ENCODE assay signal across 9 mouse cellular contexts in the genomic region with DNA sequence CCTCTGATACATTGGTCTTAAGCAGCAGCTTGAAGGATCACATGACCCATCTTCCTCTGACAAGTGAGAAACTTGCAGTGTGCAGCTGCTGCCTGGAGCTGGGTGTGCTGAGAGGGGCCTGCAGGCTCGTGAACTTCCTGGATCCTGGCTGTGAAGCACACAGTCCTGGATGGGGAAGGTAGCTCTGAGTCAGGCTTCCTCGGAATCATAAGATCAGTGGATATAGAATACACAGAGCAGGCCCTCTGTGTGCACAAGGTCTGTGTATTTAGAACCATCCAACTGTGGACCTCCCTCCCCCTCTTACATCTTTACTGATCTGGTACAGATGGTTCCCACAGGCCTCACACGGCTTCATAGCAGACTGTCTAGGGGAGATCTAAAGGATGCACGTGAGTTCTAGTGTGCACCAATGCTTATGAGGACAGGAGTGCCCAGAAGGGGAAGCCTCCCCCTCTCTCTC.
A peak's percentile ranks its signal among the peaks of the same experiment; 100 is the strongest.
DNase-seq lines count a peak whose midpoint lies in the region; ATAC-seq and TF ChIP-seq lines count a peak whose summit lies in the region.
"Had no signal": no experiment of that assay in that cellular context is flagged by ENCODE, and none has a peak within 500 bp of the region (broad histone marks: within the 10 kb centered on the region; RNA-seq: fewer than 3 reads in every experiment).

No protein-coding gene starts in this region.

- H3K27me3 ChIP-seq in intestine, embryonic 14.5 days (replicated peaks; ENCODE audit: control insufficient read depth, insufficient read depth, low read length) = no peaks in the 10 kb centered on the region
- no peaks in the 10 kb centered on the region for H3K27me3 ChIP-seq in intestine, postnatal 0 days (replicated peaks; ENCODE audit: control insufficient read depth, insufficient read depth, low read length)
- H3K27me3 ChIP-seq in intestine, embryonic 16.5 days (replicated peaks; ENCODE audit: control insufficient read depth, insufficient read depth, low read length) = no peaks in the 10 kb centered on the region

- H3K9ac ChIP-seq in intestine, embryonic 14.5 days (ENCODE audit: low read length) = 0 out of 2 replicates have a peak overlapping the region, but pooled peaks have one; percentile 10
- no peak overlapping the region for H3K9ac ChIP-seq in intestine, postnatal 0 days (ENCODE audit: low read depth, low read length)
- peak overlapping the region; percentile 23; the same call in 1 of the 2 replicates for H3K9ac ChIP-seq in intestine, embryonic 16.5 days (ENCODE audit: low read depth, low read length)
- H3K9ac ChIP-seq: liver, embryonic 12.5 days had no signal

- DNase-seq in intestine, embryonic 14.5 days (ENCODE audit: low spot score) = peak; percentile 61
- peak; percentile 66 for DNase-seq in embryo, embryonic 11 days
- DNase-seq in retina, postnatal 1 day = peak; percentile 55
- DNase-seq in T-cell, adult 2 months (ENCODE audit: low spot score) = no peak
- DNase-seq in adrenal gland, postnatal 4 days (ENCODE audit: low spot score in 2 of 2) = no peak
- no peak for DNase-seq in layer of hippocampus, postnatal 25 days (ENCODE audit: extremely low spot score in 1 of 2, low spot score in 1 of 2)

- H3K4me3 ChIP-seq in intestine, embryonic 14.5 days (ENCODE audit: low read depth, low read length) = no peak overlapping the region
- H3K4me3 ChIP-seq in intestine, postnatal 0 days (ENCODE audit: low read depth, low read length) = no peak overlapping the region
- H3K4me3 ChIP-seq in intestine, embryonic 16.5 days (ENCODE audit: low read length) = no peak overlapping the region
- H3K4me3 ChIP-seq: liver, embryonic 12.5 days had no signal

- WGBS in intestine, embryonic 14.5 days = 8% methylated on average over 4 of the region's 4 CpGs
- WGBS in intestine, postnatal 0 days = 9% methylated on average over 4 of the region's 4 CpGs
- WGBS in intestine, embryonic 16.5 days = 9% methylated on average over 4 of the region's 4 CpGs

- no peak for TF ChIP-seq CTCF in intestine, postnatal 0 days (IDR thresholded peaks at IDR 0.05; ENCODE audit: low read depth)

- peak overlapping the region; percentile 80 for H3K27ac ChIP-seq in intestine, embryonic 14.5 days (ENCODE audit: low read depth)
- H3K27ac ChIP-seq in intestine, postnatal 0 days (ENCODE audit: low read depth, low read length) = no peak overlapping the region
- H3K27ac ChIP-seq in intestine, embryonic 16.5 days (ENCODE audit: low read length) = peak overlapping the region; percentile 42
- H3K27ac ChIP-seq: liver, embryonic 12.5 days had no signal

- H3K4me2 ChIP-seq in intestine, embryonic 14.5 days (ENCODE audit: low read length) = no peak overlapping the region
- no peak overlapping the region for H3K4me2 ChIP-seq in intestine, postnatal 0 days (replicated peaks; ENCODE audit: low read depth)
- H3K4me2 ChIP-seq in intestine, embryonic 16.5 days (ENCODE audit: low read depth, low read length) = no peak overlapping the region
- H3K4me2 ChIP-seq: liver, embryonic 12.5 days had no signal

- peak; percentile 65 for ATAC-seq in intestine, embryonic 14.5 days (replicated peaks; ENCODE audit: low FRiP score, low TSS enrichment, low read depth)
- no peak for ATAC-seq in intestine, postnatal 0 days
- ATAC-seq in intestine, embryonic 16.5 days = peak; percentile 63; the same call in 1 of the 2 replicates
- ATAC-seq: liver, embryonic 12.5 days had no signal

- H3K36me3 ChIP-seq in intestine, embryonic 14.5 days (ENCODE audit: control insufficient read depth, insufficient read depth, low read length) = no peaks in the 10 kb centered on the region
- H3K36me3 ChIP-seq in intestine, postnatal 0 days (ENCODE audit: control insufficient read depth, insufficient read depth) = no peaks in the 10 kb centered on the region
- no peaks in the 10 kb centered on the region for H3K36me3 ChIP-seq in intestine, embryonic 16.5 days (ENCODE audit: control insufficient read depth, insufficient read depth, low read length)
- H3K36me3 ChIP-seq: liver, embryonic 12.5 days had no signal

- H3K9me3 ChIP-seq in intestine, embryonic 14.5 days (ENCODE audit: control insufficient read depth, low read length) = no peaks in the 10 kb centered on the region
- H3K9me3 ChIP-seq in intestine, postnatal 0 days (ENCODE audit: control insufficient read depth) = no peaks in the 10 kb centered on the region
- no peaks in the 10 kb centered on the region; the same call in 1 of the 2 replicates for H3K9me3 ChIP-seq in intestine, embryonic 16.5 days (ENCODE audit: control insufficient read depth, low read length)
- H3K9me3 ChIP-seq: liver, embryonic 12.5 days had no signal

- H3K4me1 ChIP-seq in intestine, embryonic 14.5 days (replicated peaks; ENCODE audit: control insufficient read depth, insufficient read depth, low read length) = peaks cover 9% of the 10 kb centered on the region
- no peaks in the 10 kb centered on the region for H3K4me1 ChIP-seq in intestine, postnatal 0 days (replicated peaks; ENCODE audit: control insufficient read depth, insufficient read depth, low read length)
- H3K4me1 ChIP-seq in intestine, embryonic 16.5 days (ENCODE audit: control insufficient read depth, insufficient read depth, low read length) = peaks cover 3% of the 10 kb centered on the region
- H3K4me1 ChIP-seq: liver, embryonic 12.5 days had no signal

Comparison
In these comparisons a context has a peak if more than half of its experiments do, and no peak if none do; other contexts are left out.
1. DNase-seq: peak in intestine, embryonic 14.5 days (single experiment), embryo, embryonic 11 days (single experiment) and retina, postnatal 1 day (single experiment); none in T-cell, adult 2 months (single experiment), adrenal gland, postnatal 4 days (0 of 2) and layer of hippocampus, postnatal 25 days (0 of 2).